Mouse (Mus musculus) mammary gland, adult 2 months (tissue): ENCODE data around the gene Prkx. TPM values are rescaled to one million over a fixed set of nuclear protein-coding genes. Genes with fewer than 3 reads are reported as not detected.

Experiments
- polyA plus RNA-seq: library from polyadenylated mRNA; depleted of rRNA; stranded (reverse); fragments of >200 nt; gene quantifications from 2 replicates; pipeline ENCODE4 v1.2.3, GENCODE M21; 2012; ENCODE audit warnings: low replicate concordance; rRNA removed

The Prkx gene
- polyA plus RNA-seq: 10.7 and 22.1 TPM in 2 replicates

DNA sequence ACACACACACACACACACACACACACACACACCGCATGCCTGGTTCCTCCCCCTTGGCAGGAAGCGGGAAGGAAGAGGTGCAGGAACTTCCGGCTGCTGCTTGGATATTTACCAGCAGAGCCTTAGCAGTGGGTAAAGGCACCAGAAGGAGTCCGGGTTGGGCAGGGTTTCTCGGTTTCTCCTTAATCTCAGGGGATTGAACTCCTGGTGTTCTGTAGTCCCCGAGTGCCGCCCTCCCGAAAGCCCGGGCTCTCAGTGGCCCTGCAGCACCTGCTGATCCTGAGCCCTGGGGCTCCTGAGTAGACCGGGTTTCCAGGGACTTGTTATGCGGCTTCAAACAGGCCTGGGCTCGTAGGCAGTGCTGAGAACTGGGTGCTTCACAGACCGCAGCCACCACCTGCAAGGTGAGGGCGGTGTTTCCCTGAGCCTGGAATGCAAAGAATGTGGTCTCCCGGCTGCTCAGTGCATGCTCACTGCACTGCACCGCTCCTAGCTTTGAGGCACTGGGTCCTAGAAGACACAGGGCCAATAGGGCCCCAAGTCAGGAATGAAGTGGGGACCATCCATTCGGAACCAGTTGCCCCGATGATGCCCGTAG is at the start of gene Prkx:
Gene Prkx, minus strand, starts transcription at position 41 of the 598 bp plus-strand sequence.

Other genes starting within 250 kb of the Prkx start
- gene Pbsn, start 57.3 kb upstream of the Prkx start, polyA plus RNA-seq: not detected in 2 replicates
- not detected in 2 replicates for gene Gm14744, start 68.5 kb upstream of the Prkx start, polyA plus RNA-seq
- not detected in 2 replicates for gene 5430402E10Rik, start 128.8 kb upstream of the Prkx start, polyA plus RNA-seq